Mouse (Mus musculus) bone marrow macrophage, adult 2 months (primary cell): Measurements from ENCODE around the gene Ly86.

ENCODE experiments used
- CTCF ChIP-seq: IDR thresholded peaks from 2 replicates; pipeline ENCODE4 v1.5.1; 2012; ENCODE audit warnings: low read depth, mild to moderate bottlenecking, low read length, moderate library complexity
- POLR2A ChIP-seq: IDR thresholded peaks from 2 replicates; pipeline ENCODE4 v1.6.1; 2012; ENCODE audit warnings: mild to moderate bottlenecking, low read depth, low read length, borderline replicate concordance

GRCm38 (mm10) chr13:37325504-37325903 is 19.5 kb upstream of the Ly86 start:
- TF ChIP-seq CTCF (peak; percentile 52; the same call in 1 of the 2 replicates), POLR2A (no peak)
